Mouse (Mus musculus) kidney, postnatal 10 days (tissue): ENCODE results near the gene Myl4.

ENCODE experiments used
- DNase-seq: peaks from one replicate; pipeline ENCODE4 v3.0.0; 2021; ENCODE audit warnings: mixed read lengths

Myl4 gene

GRCm38 (mm10) chr11:104608249-104608920, 57.9 kb downstream of the Myl4 start:
- peak; percentile 16 for DNase-seq

GRCm38 (mm10) chr11:104609033-104609684, 58.7 kb downstream of the Myl4 start:
- DNase-seq: no peak

GRCm38 (mm10) chr11:104609733-104610132, 59.3 kb downstream of the Myl4 start:
- no peak for DNase-seq

GRCm38 (mm10) chr11:104611579-104612151, 61.2 kb downstream of the Myl4 start:
- DNase-seq: peak; percentile 55

- no peak for DNase-seq
Observed at GRCm38 (mm10) chr11:104613551-104613950, 63.1 kb downstream of the Myl4 start.

GRCm38 (mm10) chr11:104614130-104614529, 63.7 kb downstream of the Myl4 start:
- no peak for DNase-seq

- DNase-seq: no peak
Observed at GRCm38 (mm10) chr11:104616182-104616581, 65.7 kb downstream of the Myl4 start.

- DNase-seq: no peak
Observed at GRCm38 (mm10) chr11:104618638-104619076, 68.2 kb downstream of the Myl4 start.

- no peak for DNase-seq
Observed at GRCm38 (mm10) chr11:104619084-104620022, 68.9 kb downstream of the Myl4 start.

GRCm38 (mm10) chr11:104622040-104622962, 71.8 kb downstream of the Myl4 start:
- DNase-seq: no peak

GRCm38 (mm10) chr11:104624791-104625391, 74.4 kb downstream of the Myl4 start:
- DNase-seq: peak; percentile 59

- peak; percentile 53 for DNase-seq
Observed at GRCm38 (mm10) chr11:104625453-104626402, 75.3 kb downstream of the Myl4 start.

GRCm38 (mm10) chr11:104626635-104627034, 76.2 kb downstream of the Myl4 start:
- no peak for DNase-seq

GRCm38 (mm10) chr11:104627616-104628301, 77.3 kb downstream of the Myl4 start:
- peak; percentile 24 for DNase-seq

GRCm38 (mm10) chr11:104628566-104628965, 78.1 kb downstream of the Myl4 start:
- DNase-seq: no peak

GRCm38 (mm10) chr11:104630185-104630835, 79.8 kb downstream of the Myl4 start:
- no peak for DNase-seq

GRCm38 (mm10) chr11:104631306-104631705, 80.8 kb downstream of the Myl4 start:
- no peak for DNase-seq

- DNase-seq: no peak
Observed at GRCm38 (mm10) chr11:104637010-104637409, 86.5 kb downstream of the Myl4 start.

GRCm38 (mm10) chr11:104638006-104638405, 87.5 kb downstream of the Myl4 start:
- DNase-seq: no peak
